Mouse (Mus musculus): ENCODE data around the gene Aqp2. TPM values are rescaled to one million over a fixed set of nuclear protein-coding genes. Genes with fewer than 3 reads are reported as not detected.

Aqp2 gene
- polyA plus RNA-seq, 1 experiment from 2014 or later = not detected

- Histone ChIP-seq H3K4me1 (ENCODE audit: control insufficient read depth, insufficient read depth, low read length) (peaks cover 19% of the 10 kb centered on the region), H3K9me3 (replicated peaks; ENCODE audit: control insufficient read depth, low read length) (no peaks in the 10 kb centered on the region), H3K36me3 (ENCODE audit: control insufficient read depth, insufficient read depth, low read length) (no peaks in the 10 kb centered on the region), H3K27me3 (replicated peaks; ENCODE audit: control insufficient read depth, insufficient read depth, low read length) (peaks cover 76% of the 10 kb centered on the region), H3K9ac (ENCODE audit: low read length) (no peak overlapping the region), H3K27ac (ENCODE audit: low read depth, low read length) (no peak overlapping the region), H3K4me3 (ENCODE audit: low read depth, low read length) (no peak overlapping the region), H3K4me2 (ENCODE audit: low read length) (no peak overlapping the region)
- ATAC-seq = no peak
- 77% methylated on average over 6 of the region's 6 CpGs for WGBS
- no peak for DNase-seq (ENCODE audit: low spot score)
These were observed 6.9 kb downstream of the Aqp2 start for GRCm38 (mm10) chr15:99585741-99586140.

DNA sequence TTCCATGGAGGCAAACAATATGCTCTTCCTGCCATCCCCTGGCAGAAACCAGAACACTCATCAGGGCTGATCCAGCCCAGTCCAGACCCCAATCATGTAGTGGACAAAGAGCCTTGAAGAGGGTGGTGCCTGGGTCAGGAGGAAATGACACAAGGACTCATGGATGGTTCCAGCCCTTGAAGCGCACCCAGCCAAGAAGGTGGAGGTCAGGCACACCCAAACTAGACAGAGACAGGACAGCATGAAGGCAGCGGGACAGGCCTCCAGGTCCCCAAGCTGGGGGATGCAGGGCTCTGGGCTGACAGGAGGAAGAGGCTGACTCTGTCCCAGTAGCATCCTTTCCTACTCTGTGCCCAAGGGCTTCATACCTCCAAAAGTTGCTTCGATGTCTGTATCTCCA is 7.7 kb downstream of the Aqp2 start:
- Histone ChIP-seq H3K9ac (ENCODE audit: low read length) (no peak overlapping the region), H3K4me1 (ENCODE audit: control insufficient read depth, insufficient read depth, low read length) (peaks cover 19% of the 10 kb centered on the region), H3K4me2 (ENCODE audit: low read length) (no peak overlapping the region), H3K9me3 (replicated peaks; ENCODE audit: control insufficient read depth, low read length) (no peaks in the 10 kb centered on the region), H3K27me3 (replicated peaks; ENCODE audit: control insufficient read depth, insufficient read depth, low read length) (peaks cover 84% of the 10 kb centered on the region), H3K36me3 (ENCODE audit: control insufficient read depth, insufficient read depth, low read length) (no peaks in the 10 kb centered on the region), H3K27ac (ENCODE audit: low read depth, low read length) (no peak overlapping the region), H3K4me3 (ENCODE audit: low read depth, low read length) (no peak overlapping the region)
- no peak for DNase-seq (ENCODE audit: low spot score)
- WGBS = 92% methylated on average over 3 of the region's 3 CpGs
- ATAC-seq = no peak

GRCm38 (mm10) chr15:99589237-99589636 is 10.4 kb downstream of the Aqp2 start:
- H3K27ac ChIP-seq (ENCODE audit: low read depth, low read length) = no peak overlapping the region
- no peak for ATAC-seq
- H3K36me3 ChIP-seq (ENCODE audit: control insufficient read depth, insufficient read depth, low read length) = no peaks in the 10 kb centered on the region
- no peaks in the 10 kb centered on the region for H3K9me3 ChIP-seq (replicated peaks; ENCODE audit: control insufficient read depth, low read length)
- H3K27me3 ChIP-seq (replicated peaks; ENCODE audit: control insufficient read depth, insufficient read depth, low read length) = peaks cover 94% of the 10 kb centered on the region
- peaks cover 12% of the 10 kb centered on the region for H3K4me1 ChIP-seq (ENCODE audit: control insufficient read depth, insufficient read depth, low read length)
- no peak overlapping the region for H3K9ac ChIP-seq (ENCODE audit: low read length)
- DNase-seq (ENCODE audit: low spot score) = no peak
- H3K4me2 ChIP-seq (ENCODE audit: low read length) = no peak overlapping the region
- no peak overlapping the region for H3K4me3 ChIP-seq (ENCODE audit: low read depth, low read length)
- 3% methylated on average over 9 of the region's 9 CpGs for WGBS

DNA sequence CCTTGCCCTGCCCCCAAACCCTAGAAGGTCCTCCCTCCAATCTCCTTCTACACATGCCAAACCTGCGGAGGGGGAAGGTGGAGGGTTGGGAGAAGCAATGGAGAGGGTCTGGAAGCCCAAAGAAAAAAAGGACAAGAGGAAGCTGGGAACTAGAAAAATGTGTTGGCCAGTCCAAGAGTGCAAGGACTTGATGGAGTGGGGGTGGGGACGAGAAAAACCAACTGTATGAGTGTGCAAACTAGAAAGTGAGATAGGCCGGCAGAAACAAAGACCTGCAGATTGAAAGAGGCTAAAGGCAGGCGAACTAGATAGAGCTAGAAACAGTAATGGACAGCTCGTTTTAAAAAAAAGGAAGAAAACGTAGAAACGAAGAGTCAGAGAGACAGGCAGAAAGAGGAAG is 10.8 kb downstream of the Aqp2 start:
- Histone ChIP-seq H3K36me3 (ENCODE audit: control insufficient read depth, insufficient read depth, low read length) (no peaks in the 10 kb centered on the region), H3K4me2 (ENCODE audit: low read length) (no peak overlapping the region), H3K4me1 (ENCODE audit: control insufficient read depth, insufficient read depth, low read length) (peaks cover 7% of the 10 kb centered on the region), H3K9me3 (replicated peaks; ENCODE audit: control insufficient read depth, low read length) (no peaks in the 10 kb centered on the region), H3K9ac (ENCODE audit: low read length) (no peak overlapping the region), H3K4me3 (ENCODE audit: low read depth, low read length) (no peak overlapping the region), H3K27me3 (replicated peaks; ENCODE audit: control insufficient read depth, insufficient read depth, low read length) (peaks cover 94% of the 10 kb centered on the region), H3K27ac (ENCODE audit: low read depth, low read length) (no peak overlapping the region)
- DNase-seq (ENCODE audit: low spot score) (no peak), ATAC-seq (no peak)
- 10% methylated on average over 7 of the region's 7 CpGs for WGBS

GRCm38 (mm10) chr15:99590429-99591084 is 11.7 kb downstream of the Aqp2 start, which contains the start of gene Aqp5:
Gene Aqp5, plus strand, starts transcription at chr15:99590782.
- peak within 1 kb of the TSS; percentile 53 for H3K4me2 ChIP-seq (ENCODE audit: low read length)
- no peaks in the 10 kb centered on the region for H3K9me3 ChIP-seq (replicated peaks; ENCODE audit: control insufficient read depth, low read length)
- ATAC-seq = peak; percentile 60; the same call in 1 of the 2 replicates
- 1% methylated on average over 67 of the region's 83 CpGs for WGBS
- peaks cover 89% of the 10 kb centered on the region for H3K27me3 ChIP-seq (replicated peaks; ENCODE audit: control insufficient read depth, insufficient read depth, low read length)
- H3K4me1 ChIP-seq (ENCODE audit: control insufficient read depth, insufficient read depth, low read length) = 0 out of 2 replicates have a peak, but pooled peaks cover 4% of the 10 kb centered on the region
- peak within 1 kb of the TSS; percentile 49 for H3K9ac ChIP-seq (ENCODE audit: low read length)
- DNase-seq (ENCODE audit: low spot score) = peak; percentile 50
- H3K36me3 ChIP-seq (ENCODE audit: control insufficient read depth, insufficient read depth, low read length) = no peaks in the 10 kb centered on the region
- peak within 1 kb of the TSS; percentile 34 for H3K4me3 ChIP-seq (ENCODE audit: low read depth, low read length)
- no peak within 1 kb of the TSS for H3K27ac ChIP-seq (ENCODE audit: low read depth, low read length)

- Histone ChIP-seq H3K4me3 (ENCODE audit: low read depth, low read length) (no peak overlapping the region), H3K9me3 (replicated peaks; ENCODE audit: control insufficient read depth, low read length) (no peaks in the 10 kb centered on the region), H3K36me3 (ENCODE audit: control insufficient read depth, insufficient read depth, low read length) (no peaks in the 10 kb centered on the region), H3K4me2 (ENCODE audit: low read length) (no peak overlapping the region), H3K27ac (ENCODE audit: low read depth, low read length) (no peak overlapping the region), H3K27me3 (replicated peaks; ENCODE audit: control insufficient read depth, insufficient read depth, low read length) (peaks cover 76% of the 10 kb centered on the region), H3K9ac (ENCODE audit: low read length) (no peak overlapping the region), H3K4me1 (ENCODE audit: control insufficient read depth, insufficient read depth, low read length) (0 out of 2 replicates have a peak, but pooled peaks cover 4% of the 10 kb centered on the region)
- 53% methylated on average over 8 of the region's 8 CpGs for WGBS
- DNase-seq (ENCODE audit: low spot score) = no peak
- ATAC-seq = no peak
These were observed 13.3 kb downstream of the Aqp2 start for GRCm38 (mm10) chr15:99592177-99592576.

DNA sequence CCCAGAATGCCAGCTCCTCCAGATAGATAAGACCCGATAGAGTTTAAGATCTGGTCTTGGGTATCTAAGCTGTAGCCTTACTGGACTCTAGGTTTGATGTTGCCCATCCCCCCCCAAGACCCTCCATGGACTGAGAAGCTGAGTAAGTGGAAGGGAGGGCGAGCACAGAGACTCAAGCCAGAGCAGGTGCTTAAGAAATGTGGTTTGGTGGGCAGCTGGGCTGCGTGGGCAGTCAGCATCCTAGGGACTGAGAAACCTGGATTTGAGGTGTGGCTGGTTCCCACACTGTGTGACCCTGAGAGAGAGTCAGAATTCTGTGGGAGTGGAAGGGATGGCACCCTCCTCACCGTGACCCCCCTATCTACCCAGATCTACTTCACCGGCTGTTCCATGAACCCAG is 14.0 kb downstream of the Aqp2 start:
- 87% methylated on average over 5 of the region's 5 CpGs for WGBS
- Histone ChIP-seq H3K4me2 (ENCODE audit: low read length) (no peak overlapping the region), H3K9ac (ENCODE audit: low read length) (no peak overlapping the region), H3K36me3 (ENCODE audit: control insufficient read depth, insufficient read depth, low read length) (no peaks in the 10 kb centered on the region), H3K4me3 (ENCODE audit: low read depth, low read length) (no peak overlapping the region), H3K27me3 (replicated peaks; ENCODE audit: control insufficient read depth, insufficient read depth, low read length) (peaks cover 70% of the 10 kb centered on the region), H3K27ac (ENCODE audit: low read depth, low read length) (no peak overlapping the region), H3K4me1 (ENCODE audit: control insufficient read depth, insufficient read depth, low read length) (0 out of 2 replicates have a peak, but pooled peaks cover 4% of the 10 kb centered on the region), H3K9me3 (replicated peaks; ENCODE audit: control insufficient read depth, low read length) (no peaks in the 10 kb centered on the region)
- ATAC-seq = no peak
- no peak for DNase-seq (ENCODE audit: low spot score)

DNA sequence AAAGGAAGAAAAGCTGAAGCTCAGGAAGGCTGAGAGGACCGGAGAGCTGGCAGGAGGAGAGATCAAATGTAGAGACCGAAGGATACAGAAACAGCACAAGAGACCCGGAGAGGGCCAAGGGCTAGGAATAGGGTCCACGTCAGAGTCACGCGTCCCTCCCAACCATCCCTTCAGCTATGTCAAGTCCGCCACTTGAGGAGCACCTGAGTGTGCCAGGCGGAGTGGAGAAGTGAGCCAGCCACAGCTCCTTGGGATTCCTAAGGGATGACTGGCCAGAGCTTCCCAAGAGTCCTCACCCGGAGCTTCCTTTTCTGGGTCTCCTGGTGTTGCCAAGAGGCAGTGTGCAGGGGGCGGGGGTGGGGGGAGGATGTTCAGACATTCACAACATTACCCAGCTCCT is 16.1 kb downstream of the Aqp2 start:
- Histone ChIP-seq H3K36me3 (ENCODE audit: control insufficient read depth, insufficient read depth, low read length) (no peaks in the 10 kb centered on the region), H3K4me3 (ENCODE audit: low read depth, low read length) (no peak overlapping the region), H3K9ac (ENCODE audit: low read length) (no peak overlapping the region), H3K4me1 (ENCODE audit: control insufficient read depth, insufficient read depth, low read length) (0 out of 2 replicates have a peak, but pooled peaks cover 4% of the 10 kb centered on the region), H3K4me2 (ENCODE audit: low read length) (no peak overlapping the region), H3K27me3 (replicated peaks; ENCODE audit: control insufficient read depth, insufficient read depth, low read length) (peaks cover 50% of the 10 kb centered on the region), H3K27ac (ENCODE audit: low read depth, low read length) (no peak overlapping the region), H3K9me3 (replicated peaks; ENCODE audit: control insufficient read depth, low read length) (no peaks in the 10 kb centered on the region)
- DNase-seq (ENCODE audit: low spot score) = no peak
- ATAC-seq = no peak
- 87% methylated on average over 10 of the region's 10 CpGs for WGBS

GRCm38 (mm10) chr15:99596056-99596687 is 17.3 kb downstream of the Aqp2 start:
- DNase-seq (ENCODE audit: low spot score) = peak; percentile 93
- Histone ChIP-seq H3K4me1 (ENCODE audit: control insufficient read depth, insufficient read depth, low read length) (no peaks in the 10 kb centered on the region), H3K4me3 (ENCODE audit: low read depth, low read length) (no peak overlapping the region), H3K27ac (ENCODE audit: low read depth, low read length) (no peak overlapping the region), H3K4me2 (ENCODE audit: low read length) (peak overlapping the region; percentile 31), H3K9me3 (replicated peaks; ENCODE audit: control insufficient read depth, low read length) (no peaks in the 10 kb centered on the region), H3K36me3 (ENCODE audit: control insufficient read depth, insufficient read depth, low read length) (no peaks in the 10 kb centered on the region), H3K27me3 (replicated peaks; ENCODE audit: control insufficient read depth, insufficient read depth, low read length) (peaks cover 38% of the 10 kb centered on the region), H3K9ac (ENCODE audit: low read length) (peak overlapping the region; percentile 41)
- ATAC-seq = peak; percentile 94
- WGBS = 0% methylated on average over 7 of the region's 7 CpGs

All from forebrain, embryonic 14.5 days (tissue).